Mouse (Mus musculus): ENCODE data around the gene Acrbp. TPM values are rescaled to one million over a fixed set of nuclear protein-coding genes. Genes with fewer than 3 reads are reported as not detected.
A peak's percentile ranks its signal among the peaks of the same experiment; 100 is the strongest.

Acrbp gene
- total RNA-seq (2014; rRNA removed) (6.9 and 12.6 TPM in 2 replicates), polyA plus RNA-seq (2015; fragmentation: Nextera tagmentation; extraction: Ambion mirVana) (7.2 and 7.8 TPM in 2 replicates)

- H3K4me3 ChIP-seq (ENCODE audit: low read depth, low read length): no peak within 1 kb of the TSS
- H3K9me3 ChIP-seq (ENCODE audit: low read length): no peaks in the 10 kb centered on the region
- ATAC-seq (ENCODE audit: low FRiP score) (no peak), DNase-seq (ENCODE audit: low spot score) (no peak)
- 39% methylated on average over 20 of the region's 20 CpGs for WGBS
- no peaks in the 10 kb centered on the region for H3K27me3 ChIP-seq (ENCODE audit: insufficient read depth, low read length)
- peaks cover 61% of the 10 kb centered on the region for H3K36me3 ChIP-seq (ENCODE audit: insufficient read depth, low read length)
- TF ChIP-seq CTCF (IDR thresholded peaks at IDR 0.05): no peak
- H3K4me2 ChIP-seq (ENCODE audit: low read depth, low read length, poor library complexity, severe bottlenecking): no peak within 1 kb of the TSS
- no peak within 1 kb of the TSS for H3K27ac ChIP-seq (ENCODE audit: low read depth, low read length)
- no peak within 1 kb of the TSS for H3K9ac ChIP-seq (replicated peaks; ENCODE audit: low read length, poor library complexity, severe bottlenecking)
- no peaks in the 10 kb centered on the region for H3K4me1 ChIP-seq (ENCODE audit: insufficient read depth, low read length)
These were observed at the start of gene Acrbp for GRCm38 (mm10) chr6:125049678-125050077. TSS of gene Acrbp (plus strand) at chr6:125049689.

- Histone ChIP-seq H3K36me3 (ENCODE audit: insufficient read depth, low read length) (peaks cover 22% of the 10 kb centered on the region), H3K9ac (replicated peaks; ENCODE audit: low read length, poor library complexity, severe bottlenecking) (no peak overlapping the region), H3K4me1 (ENCODE audit: insufficient read depth, low read length) (peaks cover 5% of the 10 kb centered on the region), H3K27ac (ENCODE audit: low read depth, low read length) (no peak overlapping the region), H3K9me3 (ENCODE audit: low read length) (no peaks in the 10 kb centered on the region), H3K4me2 (ENCODE audit: low read depth, low read length, poor library complexity, severe bottlenecking) (no peak overlapping the region), H3K4me3 (ENCODE audit: low read depth, low read length) (no peak overlapping the region), H3K27me3 (ENCODE audit: insufficient read depth, low read length) (peaks cover 10% of the 10 kb centered on the region; the same call in 1 of the 2 replicates)
- ATAC-seq (ENCODE audit: low FRiP score) (no peak), DNase-seq (ENCODE audit: low spot score) (no peak)
- no peak for TF ChIP-seq CTCF (IDR thresholded peaks at IDR 0.05)
- 38% methylated on average over 3 of the region's 3 CpGs for WGBS
These were observed 45.8 kb upstream of the Acrbp start for GRCm38 (mm10) chr6:125003706-125004105.

DNA sequence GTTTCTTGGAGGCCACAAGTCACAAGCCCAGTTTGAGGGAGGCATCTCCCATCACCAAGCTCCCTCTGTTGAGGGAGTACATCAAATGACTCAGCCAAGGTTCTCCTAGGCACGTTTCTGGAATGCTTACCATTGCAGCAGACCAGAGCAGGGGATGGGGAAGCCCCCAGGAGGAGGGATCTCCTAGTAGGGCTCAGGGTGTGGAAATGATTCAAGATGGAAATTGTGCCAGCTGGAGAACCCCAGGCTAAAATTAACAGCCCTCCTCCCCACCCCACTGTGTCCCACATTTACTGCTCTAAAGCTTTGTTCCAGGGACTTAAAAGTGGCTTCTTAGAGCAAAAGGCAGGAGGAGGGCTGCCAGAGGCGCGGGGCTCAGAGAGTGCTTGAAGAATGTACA, 44.4 kb upstream of the Acrbp start:
- no peak overlapping the region for H3K4me3 ChIP-seq (ENCODE audit: low read depth, low read length)
- no peak for ATAC-seq (ENCODE audit: low FRiP score)
- peaks cover 14% of the 10 kb centered on the region; the same call in 1 of the 2 replicates for H3K36me3 ChIP-seq (ENCODE audit: insufficient read depth, low read length)
- H3K27me3 ChIP-seq (ENCODE audit: insufficient read depth, low read length): no peaks in the 10 kb centered on the region
- no peak overlapping the region for H3K27ac ChIP-seq (ENCODE audit: low read depth, low read length)
- DNase-seq (ENCODE audit: low spot score): no peak
- TF ChIP-seq CTCF (IDR thresholded peaks at IDR 0.05): no peak
- no peaks in the 10 kb centered on the region for H3K9me3 ChIP-seq (ENCODE audit: low read length)
- H3K4me1 ChIP-seq (ENCODE audit: insufficient read depth, low read length): no peaks in the 10 kb centered on the region
- 34% methylated on average over 3 of the region's 3 CpGs for WGBS
- no peak overlapping the region for H3K4me2 ChIP-seq (ENCODE audit: low read depth, low read length, poor library complexity, severe bottlenecking)
- no peak overlapping the region for H3K9ac ChIP-seq (replicated peaks; ENCODE audit: low read length, poor library complexity, severe bottlenecking)

DNA sequence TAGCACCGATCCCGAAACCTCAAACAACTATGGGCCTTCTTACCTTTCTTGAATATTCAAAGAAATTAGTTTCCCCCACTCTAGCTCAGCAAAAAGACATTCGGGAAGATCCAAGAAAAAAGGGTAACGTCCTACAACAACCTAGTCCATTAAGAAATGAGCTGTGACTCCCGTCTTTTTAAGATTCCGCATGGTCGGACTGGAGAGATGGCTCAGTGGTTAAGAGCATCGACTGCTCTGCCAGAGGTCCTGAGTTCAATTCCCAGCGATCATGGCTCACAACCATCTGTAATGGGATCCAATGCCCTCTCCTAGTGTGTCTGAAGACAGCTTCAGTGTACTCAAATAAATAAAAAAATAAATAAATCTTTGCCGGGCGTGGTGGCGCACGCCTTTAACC, 41.4 kb upstream of the Acrbp start:
- no peak for DNase-seq (ENCODE audit: low spot score)

GRCm38 (mm10) chr6:125008586-125009128, 40.8 kb upstream of the Acrbp start:
- Histone ChIP-seq H3K9ac (replicated peaks; ENCODE audit: low read length, poor library complexity, severe bottlenecking) (peak overlapping the region; percentile 89), H3K4me3 (ENCODE audit: low read depth, low read length) (peak overlapping the region; percentile 77), H3K36me3 (ENCODE audit: insufficient read depth, low read length) (peaks cover 9% of the 10 kb centered on the region), H3K4me1 (ENCODE audit: insufficient read depth, low read length) (no peaks in the 10 kb centered on the region), H3K27me3 (ENCODE audit: insufficient read depth, low read length) (no peaks in the 10 kb centered on the region), H3K4me2 (ENCODE audit: low read depth, low read length, poor library complexity, severe bottlenecking) (peak overlapping the region; percentile 88), H3K9me3 (ENCODE audit: low read length) (no peaks in the 10 kb centered on the region), H3K27ac (ENCODE audit: low read depth, low read length) (peak overlapping the region; percentile 96)
- TF ChIP-seq CTCF (IDR thresholded peaks at IDR 0.05): no peak
- ATAC-seq (ENCODE audit: low FRiP score) (peak; percentile 97), DNase-seq (ENCODE audit: low spot score) (peak; percentile 99)
- WGBS: under 1% methylated on average over 29 of the region's 34 CpGs

More for the DNA sequence above, 41.4 kb upstream of the Acrbp start:
- ATAC-seq (ENCODE audit: low FRiP score): 0 out of 2 replicates have a peak, but pooled peaks have one; percentile 0
- WGBS: 40% methylated on average over 13 of the region's 13 CpGs
- Histone ChIP-seq H3K4me3 (ENCODE audit: low read depth, low read length) (peak overlapping the region; percentile 77), H3K4me1 (ENCODE audit: insufficient read depth, low read length) (no peaks in the 10 kb centered on the region), H3K4me2 (ENCODE audit: low read depth, low read length, poor library complexity, severe bottlenecking) (peak overlapping the region; percentile 42), H3K9me3 (ENCODE audit: low read length) (no peaks in the 10 kb centered on the region), H3K9ac (replicated peaks; ENCODE audit: low read length, poor library complexity, severe bottlenecking) (peak overlapping the region; percentile 62), H3K27me3 (ENCODE audit: insufficient read depth, low read length) (no peaks in the 10 kb centered on the region), H3K27ac (ENCODE audit: low read depth, low read length) (peak overlapping the region; percentile 96), H3K36me3 (ENCODE audit: insufficient read depth, low read length) (peaks cover 9% of the 10 kb centered on the region; the same call in 1 of the 2 replicates)
- TF ChIP-seq CTCF (IDR thresholded peaks at IDR 0.05): no peak

GRCm38 (mm10) chr6:125009129-125009180, 40.5 kb upstream of the Acrbp start, which contains the start of gene Zfp384:
TSS of gene Zfp384 (plus strand) at chr6:125009145.
- no CpG with 5 or more reads among the region's 3 CpGs for WGBS
- ATAC-seq (ENCODE audit: low FRiP score) (no peak), DNase-seq (ENCODE audit: low spot score) (no peak)
- Histone ChIP-seq H3K4me3 (ENCODE audit: low read depth, low read length) (peak within 1 kb of the TSS; percentile 77), H3K27ac (ENCODE audit: low read depth, low read length) (peak within 1 kb of the TSS; percentile 96), H3K27me3 (ENCODE audit: insufficient read depth, low read length) (no peaks in the 10 kb centered on the region), H3K4me1 (ENCODE audit: insufficient read depth, low read length) (no peaks in the 10 kb centered on the region), H3K9ac (replicated peaks; ENCODE audit: low read length, poor library complexity, severe bottlenecking) (peak within 1 kb of the TSS; percentile 89), H3K4me2 (ENCODE audit: low read depth, low read length, poor library complexity, severe bottlenecking) (peak within 1 kb of the TSS; percentile 88), H3K36me3 (ENCODE audit: insufficient read depth, low read length) (peaks cover 9% of the 10 kb centered on the region), H3K9me3 (ENCODE audit: low read length) (no peaks in the 10 kb centered on the region)
- no peak for TF ChIP-seq CTCF (IDR thresholded peaks at IDR 0.05)

All from midbrain, postnatal 0 days (tissue).